Comparison of ENCODE assay signal across 10 mouse cellular contexts in the genomic region with DNA sequence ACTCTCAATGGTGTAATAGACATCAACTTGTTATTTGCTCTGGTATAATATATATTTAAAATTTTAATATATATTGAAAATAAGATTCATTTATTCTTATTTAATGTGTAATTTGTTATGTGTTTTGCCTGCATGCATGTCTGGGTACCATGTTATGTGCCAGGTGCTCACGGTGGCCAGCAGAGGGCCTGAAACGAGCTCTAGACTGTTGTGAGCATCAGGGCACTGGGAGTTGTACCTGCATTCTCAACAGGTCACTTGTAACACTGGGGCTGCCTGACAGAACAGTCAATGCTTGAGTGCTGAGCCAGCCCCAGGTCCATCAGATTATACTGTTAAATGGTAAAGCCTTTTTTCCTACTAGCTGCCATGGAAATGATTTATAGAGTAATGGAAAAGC. TPM values are rescaled to one million over a fixed set of nuclear protein-coding genes. Genes with fewer than 3 reads are reported as not detected.
DNase-seq lines count a peak whose midpoint lies in the region; ATAC-seq and TF ChIP-seq lines count a peak whose summit lies in the region.
"Had no signal": no experiment of that assay in that cellular context is flagged by ENCODE, and none has a peak within 500 bp of the region (broad histone marks: within the 10 kb centered on the region; RNA-seq: fewer than 3 reads in every experiment).

No protein-coding gene starts in this region.

- no peaks in the 10 kb centered on the region for H3K9me3 ChIP-seq in hindbrain, embryonic 11.5 days (ENCODE audit: control insufficient read depth, low read length)
- H3K9me3 ChIP-seq in hindbrain, embryonic 12.5 days (replicated peaks): no peaks in the 10 kb centered on the region
- no peaks in the 10 kb centered on the region for H3K9me3 ChIP-seq in neural tube, embryonic 15.5 days (replicated peaks)
- H3K9me3 ChIP-seq: liver, embryonic 15.5 days had no signal

- no peak overlapping the region for H3K27ac ChIP-seq in hindbrain, embryonic 11.5 days (ENCODE audit: low read depth, low read length)
- no peak overlapping the region for H3K27ac ChIP-seq in hindbrain, embryonic 12.5 days
- H3K27ac ChIP-seq in bone marrow, adult 2 months (ENCODE audit: control insufficient read depth, insufficient read depth, low read depth, low read length, poor library complexity): no peak overlapping the region
- no peak overlapping the region for H3K27ac ChIP-seq in neural tube, embryonic 15.5 days (replicated peaks)
- H3K27ac ChIP-seq: liver, embryonic 15.5 days had no signal

- peak; percentile 30; the same call in 1 of the 2 replicates for ATAC-seq in hindbrain, embryonic 11.5 days (ENCODE audit: low FRiP score)
- ATAC-seq in hindbrain, embryonic 12.5 days (ENCODE audit: low FRiP score): no peak
- ATAC-seq in neural tube, embryonic 15.5 days (ENCODE audit: low FRiP score): 0 out of 2 replicates have a peak, but pooled peaks have one; percentile 38

- H3K27me3 ChIP-seq in hindbrain, embryonic 11.5 days (ENCODE audit: control insufficient read depth, insufficient read depth, low read length): no peaks in the 10 kb centered on the region
- H3K27me3 ChIP-seq in hindbrain, embryonic 12.5 days: no peaks in the 10 kb centered on the region
- no peaks in the 10 kb centered on the region for H3K27me3 ChIP-seq in neural tube, embryonic 15.5 days (replicated peaks)
- H3K27me3 ChIP-seq: liver, embryonic 15.5 days had no signal

- TF ChIP-seq POLR2A in bone marrow, adult 2 months (IDR thresholded peaks at IDR 0.05; ENCODE audit: borderline replicate concordance, control insufficient read depth, low read depth, low read length): no peak

- no peak for DNase-seq in hindbrain, embryonic 11.5 days (ENCODE audit: low spot score)
- peak; percentile 6 for DNase-seq in retina, postnatal 1 day
- no peak for DNase-seq in retina, embryonic 14.5 days (ENCODE audit: low spot score)
- DNase-seq in left cerebral cortex, adult 8-10 months (ENCODE audit: low spot score in 2 of 2): no peak
- no peak for DNase-seq in frontal cortex, postnatal 36 days (ENCODE audit: low spot score in 2 of 2)

- TF ChIP-seq CTCF in bone marrow, adult 2 months (IDR thresholded peaks at IDR 0.05; ENCODE audit: control insufficient read depth, insufficient read depth, low read length): peak; percentile 43; the same call in 1 of the 2 replicates

- WGBS in hindbrain, embryonic 11.5 days: 68% methylated on average over 2 of the region's 2 CpGs
- 72% methylated on average over 2 of the region's 2 CpGs for WGBS in hindbrain, embryonic 12.5 days
- WGBS in bone marrow, adult 2 months: 71% methylated on average over 2 of the region's 2 CpGs
- WGBS in neural tube, embryonic 15.5 days: 77% methylated on average over 2 of the region's 2 CpGs

- no peak overlapping the region for H3K9ac ChIP-seq in hindbrain, embryonic 11.5 days (ENCODE audit: low read depth, low read length)
- H3K9ac ChIP-seq in hindbrain, embryonic 12.5 days: no peak overlapping the region
- no peak overlapping the region for H3K9ac ChIP-seq in neural tube, embryonic 15.5 days (replicated peaks)
- H3K9ac ChIP-seq: liver, embryonic 15.5 days had no signal

- H3K4me3 ChIP-seq in hindbrain, embryonic 11.5 days (ENCODE audit: low read depth, low read length): no peak overlapping the region
- no peak overlapping the region for H3K4me3 ChIP-seq in hindbrain, embryonic 12.5 days
- no peak overlapping the region for H3K4me3 ChIP-seq in bone marrow, adult 2 months (replicated peaks; ENCODE audit: control insufficient read depth, low read depth, low read length)
- no peak overlapping the region for H3K4me3 ChIP-seq in neural tube, embryonic 15.5 days (replicated peaks)
- H3K4me3 ChIP-seq: liver, embryonic 15.5 days had no signal

- no peaks in the 10 kb centered on the region for H3K4me1 ChIP-seq in hindbrain, embryonic 11.5 days (replicated peaks; ENCODE audit: control insufficient read depth, insufficient read depth, low read length)
- no peaks in the 10 kb centered on the region for H3K4me1 ChIP-seq in hindbrain, embryonic 12.5 days
- no peaks in the 10 kb centered on the region for H3K4me1 ChIP-seq in bone marrow, adult 2 months (ENCODE audit: control insufficient read depth, insufficient read depth, low read length)
- H3K4me1 ChIP-seq in neural tube, embryonic 15.5 days: no peaks in the 10 kb centered on the region
- H3K4me1 ChIP-seq: liver, embryonic 15.5 days had no signal

- H3K36me3 ChIP-seq in hindbrain, embryonic 11.5 days (ENCODE audit: control insufficient read depth, insufficient read depth, low read length): no peaks in the 10 kb centered on the region
- peaks cover 24% of the 10 kb centered on the region for H3K36me3 ChIP-seq in hindbrain, embryonic 12.5 days
- peaks cover 30% of the 10 kb centered on the region for H3K36me3 ChIP-seq in neural tube, embryonic 15.5 days

- H3K4me2 ChIP-seq in hindbrain, embryonic 11.5 days (replicated peaks; ENCODE audit: low read depth, low read length): no peak overlapping the region
- H3K4me2 ChIP-seq in hindbrain, embryonic 12.5 days (replicated peaks): no peak overlapping the region
- H3K4me2 ChIP-seq in neural tube, embryonic 15.5 days: no peak overlapping the region
- H3K4me2 ChIP-seq: heart, embryonic 11.5 days; liver, embryonic 15.5 days had no signal

RNA-seq across cellular contexts. Expression of gene Gin1, which starts 43.2 kb away (rescaled TPM):
- polyA plus RNA-seq in hindbrain, embryonic 11.5 days (2014; fragmentation: Nextera tagmentation; extraction: Ambion mirVana): 18.0 and 18.6 TPM in 2 replicates
- polyA plus RNA-seq in hindbrain, embryonic 12.5 days (2016; fragmentation: Nextera tagmentation; extraction: Ambion mirVana): 19.7 and 20.8 TPM in 2 replicates
- 5.3 and 17.8 TPM in 2 replicates for polyA plus RNA-seq in bone marrow, adult 2 months (2011; ENCODE audit: insufficient read depth, insufficient read length, low replicate concordance, missing spikeins)
- 15.7 and 16.8 TPM in 2 replicates for polyA plus RNA-seq in neural tube, embryonic 15.5 days (2015; fragmentation: Nextera tagmentation; extraction: Ambion mirVana)
- total RNA-seq in left cerebral cortex, adult 8-10 months (2022): 1 to 10 TPM; 8.7 to 9.8 (median 9.3) TPM

RNA-seq across cellular contexts. Expression of gene Ppip5k2, which starts 43.5 kb away (rescaled TPM):
- 56.7 and 56.9 TPM in 2 replicates for polyA plus RNA-seq in hindbrain, embryonic 11.5 days (2014; fragmentation: Nextera tagmentation; extraction: Ambion mirVana)
- 64.8 and 72.4 TPM in 2 replicates for polyA plus RNA-seq in hindbrain, embryonic 12.5 days (2016; fragmentation: Nextera tagmentation; extraction: Ambion mirVana)
- 5.9 and 10.9 TPM in 2 replicates for polyA plus RNA-seq in bone marrow, adult 2 months (2011; ENCODE audit: insufficient read depth, insufficient read length, low replicate concordance, missing spikeins)
- 46.2 and 51.2 TPM in 2 replicates for polyA plus RNA-seq in neural tube, embryonic 15.5 days (2015; fragmentation: Nextera tagmentation; extraction: Ambion mirVana)
- total RNA-seq in left cerebral cortex, adult 8-10 months (2022): 10 to 100 TPM; 27.1 to 29.6 (median 28.7) TPM
